Mouse (Mus musculus): ENCODE measurements at regions not wholly inside any gene's neighbourhood (a gene's known extent, or its start where the extent isn't known, plus 50 kb on each side); places are given as distances from the start of the nearest gene placed in this dataset.

- H3K9me3 ChIP-seq (ENCODE audit: low read length) = no peaks in the 10 kb centered on the region
- peaks cover 4% of the 10 kb centered on the region for H3K27me3 ChIP-seq (ENCODE audit: insufficient read depth, low read length)
- no peak for TF ChIP-seq POU5F1 (IDR thresholded peaks at IDR 0.05; ENCODE audit: borderline replicate concordance, low read length)
- no peak for TF ChIP-seq NANOG (IDR thresholded peaks at IDR 0.05; ENCODE audit: borderline replicate concordance, low read length)
- no peak for TF ChIP-seq CTCF (conservative IDR thresholded peaks at IDR 0.05; ENCODE audit: low read length)
- H3K36me3 ChIP-seq (ENCODE audit: insufficient read depth, low read length) = no peaks in the 10 kb centered on the region
- peaks cover 44% of the 10 kb centered on the region for H3K4me1 ChIP-seq (replicated peaks; ENCODE audit: low read depth, low read length)
- no peak overlapping the region for H3K4me3 ChIP-seq (replicated peaks; ENCODE audit: low read length)
Measured at GRCm38 (mm10) chr13:44416986-44417385, 312.3 kb upstream of the Jarid2 start.

- no peaks in the 10 kb centered on the region for H3K9me3 ChIP-seq (ENCODE audit: low read length)
- peaks cover 44% of the 10 kb centered on the region for H3K4me1 ChIP-seq (replicated peaks; ENCODE audit: low read depth, low read length)
- H3K36me3 ChIP-seq (ENCODE audit: insufficient read depth, low read length) = no peaks in the 10 kb centered on the region
- no peak overlapping the region for H3K4me3 ChIP-seq (replicated peaks; ENCODE audit: low read length)
- no peak for TF ChIP-seq CTCF (conservative IDR thresholded peaks at IDR 0.05; ENCODE audit: low read length)
- no peak for TF ChIP-seq NANOG (IDR thresholded peaks at IDR 0.05; ENCODE audit: borderline replicate concordance, low read length)
- TF ChIP-seq POU5F1 (IDR thresholded peaks at IDR 0.05; ENCODE audit: borderline replicate concordance, low read length) = no peak
- peaks cover 17% of the 10 kb centered on the region for H3K27me3 ChIP-seq (ENCODE audit: insufficient read depth, low read length)
Measured at GRCm38 (mm10) chr13:44419056-44419455, 310.2 kb upstream of the Jarid2 start.

GRCm38 (mm10) chr13:44419472-44420226 is 309.6 kb upstream of the Jarid2 start:
- H3K9me3 ChIP-seq (ENCODE audit: low read length) = no peaks in the 10 kb centered on the region
- H3K27me3 ChIP-seq (ENCODE audit: insufficient read depth, low read length) = peaks cover 17% of the 10 kb centered on the region
- peak; percentile 34; the same call in 1 of the 2 replicates for TF ChIP-seq NANOG (IDR thresholded peaks at IDR 0.05; ENCODE audit: borderline replicate concordance, low read length)
- TF ChIP-seq POU5F1 (IDR thresholded peaks at IDR 0.05; ENCODE audit: borderline replicate concordance, low read length) = no peak

GRCm38 (mm10) chr13:44420227-44420592 is 309.1 kb upstream of the Jarid2 start:
- Histone ChIP-seq H3K9me3 (ENCODE audit: low read length) (no peaks in the 10 kb centered on the region), H3K4me3 (replicated peaks; ENCODE audit: low read length) (0 out of 2 replicates have a peak overlapping the region, but pooled peaks have one; percentile 43), H3K4me1 (replicated peaks; ENCODE audit: low read depth, low read length) (peaks cover 44% of the 10 kb centered on the region), H3K36me3 (ENCODE audit: insufficient read depth, low read length) (no peaks in the 10 kb centered on the region), H3K27me3 (ENCODE audit: insufficient read depth, low read length) (peaks cover 17% of the 10 kb centered on the region)
- TF ChIP-seq POU5F1 (IDR thresholded peaks at IDR 0.05; ENCODE audit: borderline replicate concordance, low read length) (no peak), NANOG (IDR thresholded peaks at IDR 0.05; ENCODE audit: borderline replicate concordance, low read length) (no peak), CTCF (conservative IDR thresholded peaks at IDR 0.05; ENCODE audit: low read length) (no peak)

More at GRCm38 (mm10) chr13:44419472-44420226, 309.6 kb upstream of the Jarid2 start:
- Histone ChIP-seq H3K4me3 (replicated peaks; ENCODE audit: low read length) (peak overlapping the region; percentile 43; the same call in 1 of the 2 replicates), H3K4me1 (replicated peaks; ENCODE audit: low read depth, low read length) (peaks cover 44% of the 10 kb centered on the region), H3K36me3 (ENCODE audit: insufficient read depth, low read length) (no peaks in the 10 kb centered on the region)

GRCm38 (mm10) chr13:44420941-44421340 is 308.3 kb upstream of the Jarid2 start:
- Histone ChIP-seq H3K4me3 (replicated peaks; ENCODE audit: low read length) (no peak overlapping the region), H3K9me3 (ENCODE audit: low read length) (no peaks in the 10 kb centered on the region), H3K4me1 (replicated peaks; ENCODE audit: low read depth, low read length) (peaks cover 39% of the 10 kb centered on the region), H3K27me3 (ENCODE audit: insufficient read depth, low read length) (peaks cover 17% of the 10 kb centered on the region), H3K36me3 (ENCODE audit: insufficient read depth, low read length) (no peaks in the 10 kb centered on the region)
- no peak for TF ChIP-seq POU5F1 (IDR thresholded peaks at IDR 0.05; ENCODE audit: borderline replicate concordance, low read length)
- no peak for TF ChIP-seq CTCF (conservative IDR thresholded peaks at IDR 0.05; ENCODE audit: low read length)
- TF ChIP-seq NANOG (IDR thresholded peaks at IDR 0.05; ENCODE audit: borderline replicate concordance, low read length) = no peak

- Histone ChIP-seq H3K36me3 (ENCODE audit: insufficient read depth, low read length) (no peaks in the 10 kb centered on the region), H3K4me3 (replicated peaks; ENCODE audit: low read length) (no peak overlapping the region), H3K9me3 (ENCODE audit: low read length) (no peaks in the 10 kb centered on the region), H3K27me3 (ENCODE audit: insufficient read depth, low read length) (peaks cover 17% of the 10 kb centered on the region), H3K4me1 (replicated peaks; ENCODE audit: low read depth, low read length) (peaks cover 37% of the 10 kb centered on the region)
- TF ChIP-seq POU5F1 (IDR thresholded peaks at IDR 0.05; ENCODE audit: borderline replicate concordance, low read length) = no peak
- no peak for TF ChIP-seq CTCF (conservative IDR thresholded peaks at IDR 0.05; ENCODE audit: low read length)
- no peak for TF ChIP-seq NANOG (IDR thresholded peaks at IDR 0.05; ENCODE audit: borderline replicate concordance, low read length)
Measured at GRCm38 (mm10) chr13:44421426-44421825, 307.8 kb upstream of the Jarid2 start.

GRCm38 (mm10) chr13:44421922-44422321 is 307.4 kb upstream of the Jarid2 start:
- H3K4me3 ChIP-seq (replicated peaks; ENCODE audit: low read length) = no peak overlapping the region
- H3K9me3 ChIP-seq (ENCODE audit: low read length) = no peaks in the 10 kb centered on the region
- TF ChIP-seq NANOG (IDR thresholded peaks at IDR 0.05; ENCODE audit: borderline replicate concordance, low read length) (no peak), POU5F1 (IDR thresholded peaks at IDR 0.05; ENCODE audit: borderline replicate concordance, low read length) (no peak), CTCF (conservative IDR thresholded peaks at IDR 0.05; ENCODE audit: low read length) (no peak)
- no peaks in the 10 kb centered on the region for H3K36me3 ChIP-seq (ENCODE audit: insufficient read depth, low read length)
- H3K4me1 ChIP-seq (replicated peaks; ENCODE audit: low read depth, low read length) = peaks cover 35% of the 10 kb centered on the region
- peaks cover 17% of the 10 kb centered on the region for H3K27me3 ChIP-seq (ENCODE audit: insufficient read depth, low read length)

- H3K4me3 ChIP-seq (replicated peaks; ENCODE audit: low read length) = no peak overlapping the region
- H3K36me3 ChIP-seq (ENCODE audit: insufficient read depth, low read length) = no peaks in the 10 kb centered on the region
- no peaks in the 10 kb centered on the region for H3K9me3 ChIP-seq (ENCODE audit: low read length)
- no peak for TF ChIP-seq POU5F1 (IDR thresholded peaks at IDR 0.05; ENCODE audit: borderline replicate concordance, low read length)
- TF ChIP-seq CTCF (conservative IDR thresholded peaks at IDR 0.05; ENCODE audit: low read length) = no peak
- TF ChIP-seq NANOG (IDR thresholded peaks at IDR 0.05; ENCODE audit: borderline replicate concordance, low read length) = no peak
- no peaks in the 10 kb centered on the region for H3K4me1 ChIP-seq (replicated peaks; ENCODE audit: low read depth, low read length)
- H3K27me3 ChIP-seq (ENCODE audit: insufficient read depth, low read length) = no peaks in the 10 kb centered on the region
Measured at GRCm38 (mm10) chr13:44430492-44430891, 298.8 kb upstream of the Jarid2 start.

Data from E14TG2a.4 (cell line).